In genomic region chr10:88380430-88381060, GRCm38 (mm10) we compare ENCODE assay signal across 7 mouse cellular contexts. TPM values are rescaled to one million over a fixed set of nuclear protein-coding genes. Genes with fewer than 3 reads are reported as not detected.
DNase-seq lines count a peak whose midpoint lies in the region; ATAC-seq and TF ChIP-seq lines count a peak whose summit lies in the region.

No protein-coding gene starts in this region.

- no peak for ATAC-seq in heart, embryonic 13.5 days (ENCODE audit: extremely low read depth, insufficient number of reproducible peaks, low FRiP score, low TSS enrichment)
- no peak for ATAC-seq in monocyte, adult 5-6 weeks (replicated peaks; ENCODE audit: insufficient number of reproducible peaks, low FRiP score, low TSS enrichment, poor library complexity, severe bottlenecking)

- peak overlapping the region; percentile 63; the same call in 1 of the 2 replicates for H3K27ac ChIP-seq in heart, embryonic 13.5 days (replicated peaks)
- H3K27ac ChIP-seq in small intestine, adult 2 months (ENCODE audit: insufficient read depth, low read depth, low read length): peak overlapping the region; percentile 56

- H3K4me3 ChIP-seq in heart, embryonic 13.5 days: peak overlapping the region; percentile 88
- no peak overlapping the region for H3K4me3 ChIP-seq in small intestine, adult 2 months (ENCODE audit: low read depth, low read length)

- H3K27me3 ChIP-seq in heart, embryonic 13.5 days (replicated peaks): peaks cover 10% of the 10 kb centered on the region; the same call in 1 of the 2 replicates
- H3K27me3 ChIP-seq in small intestine, adult 2 months (ENCODE audit: control insufficient read depth, insufficient read depth, low read length): no peaks in the 10 kb centered on the region

- peaks cover 41% of the 10 kb centered on the region for H3K4me1 ChIP-seq in heart, embryonic 13.5 days
- H3K4me1 ChIP-seq in small intestine, adult 2 months (ENCODE audit: control insufficient read depth, insufficient read depth, insufficient read length, low read length): peaks cover 7% of the 10 kb centered on the region

- no peak for TF ChIP-seq CTCF in small intestine, adult 2 months (IDR thresholded peaks at IDR 0.05; ENCODE audit: extremely low read depth, insufficient read length, insufficient replicate concordance, low read depth, low read length)

- no peaks in the 10 kb centered on the region for H3K36me3 ChIP-seq in heart, embryonic 13.5 days
- H3K36me3 ChIP-seq in small intestine, adult 2 months (ENCODE audit: control insufficient read depth, insufficient read depth, low read length): no peaks in the 10 kb centered on the region

- peak overlapping the region; percentile 89 for H3K9ac ChIP-seq in heart, embryonic 13.5 days

- no peak for TF ChIP-seq POLR2A in small intestine, adult 2 months (IDR thresholded peaks at IDR 0.05; ENCODE audit: low read depth, low read length)

- no peaks in the 10 kb centered on the region for H3K9me3 ChIP-seq in heart, embryonic 13.5 days

- DNase-seq in A20 (ENCODE audit: low read depth, low spot score): peak; percentile 59
- peak; percentile 24 for DNase-seq in MN1 (ENCODE audit: low spot score)
- DNase-seq in kidney, postnatal 36 days: peak; percentile 46 to 49
- no peak for DNase-seq in cerebellum, adult 9-10 months

- WGBS in heart, embryonic 13.5 days: 58% methylated on average over 14 of the region's 14 CpGs
- 28% methylated on average over 14 of the region's 14 CpGs for WGBS in small intestine, adult 2 months

- peak overlapping the region; percentile 98 for H3K4me2 ChIP-seq in heart, embryonic 13.5 days

RNA-seq across cellular contexts. Expression of gene Gnptab, which starts 1.6 kb away (rescaled TPM):
- polyA plus RNA-seq in heart, embryonic 13.5 days (2015; fragmentation: Nextera tagmentation; extraction: Ambion mirVana): 5.9 and 6.8 TPM in 2 replicates
- polyA plus RNA-seq in small intestine, adult 2 months (2012; rRNA removed): 4.5 and 6.1 TPM in 2 replicates
- total RNA-seq in monocyte, adult 5-6 weeks (2017): 28.7 to 62.7 TPM (median 37.0 TPM) in 3 replicates

RNA-seq across cellular contexts. Expression of gene Dram1, which starts 1.7 kb away (rescaled TPM):
- 1.2 and 1.4 TPM in 2 replicates for polyA plus RNA-seq in heart, embryonic 13.5 days (2015; fragmentation: Nextera tagmentation; extraction: Ambion mirVana)
- 3.6 and 4.6 TPM in 2 replicates for polyA plus RNA-seq in small intestine, adult 2 months (2012; rRNA removed)
- total RNA-seq in monocyte, adult 5-6 weeks (2017): 18.8 to 27.0 TPM (median 24.5 TPM) in 3 replicates
